Mouse (Mus musculus): ENCODE measurements around the gene Cpsf6. TPM values are rescaled to one million over a fixed set of nuclear protein-coding genes. Genes with fewer than 3 reads are reported as not detected.

Gene Cpsf6
- polyA plus RNA-seq (2014; fragmentation: Nextera tagmentation; extraction: Ambion mirVana): 173 and 185 TPM in 2 replicates

DNA sequence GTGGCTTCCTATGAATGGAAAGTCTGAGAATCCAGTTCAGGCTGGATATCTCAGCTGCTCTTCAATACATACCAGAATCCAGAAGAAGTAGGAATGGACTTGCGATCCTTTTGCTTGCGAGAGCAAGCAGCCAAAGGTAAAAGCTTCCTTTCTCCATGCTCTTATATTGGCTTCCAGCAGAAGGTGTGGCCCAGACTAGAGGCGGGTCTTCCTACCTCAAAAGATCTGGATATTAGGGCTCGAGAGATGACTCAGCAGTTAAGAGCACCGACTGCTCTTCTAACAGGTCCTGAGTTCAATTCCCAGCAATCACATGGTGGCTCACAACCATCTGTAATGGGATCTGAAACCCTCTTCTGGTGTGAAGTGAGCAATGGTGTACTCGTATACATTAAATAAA, at the start of gene Cpsf6:
TSS of gene Cpsf6 (minus strand) at position 108 of the 400 bp plus-strand sequence.
- WGBS: 80% methylated on average over 6 of the region's 6 CpGs
- no peak for ATAC-seq (ENCODE audit: insufficient number of reproducible peaks, insufficient read depth, low FRiP score, low read depth)
- no peaks in the 10 kb centered on the region for H3K4me1 ChIP-seq (ENCODE audit: control insufficient read depth, insufficient read depth, low read length)
- H3K27ac ChIP-seq (ENCODE audit: low read length): no peak within 1 kb of the TSS
- no peaks in the 10 kb centered on the region for H3K36me3 ChIP-seq (ENCODE audit: control insufficient read depth, insufficient read depth, low read length)
- H3K9ac ChIP-seq (replicated peaks; ENCODE audit: low read depth, low read length): no peak within 1 kb of the TSS
- H3K27me3 ChIP-seq (ENCODE audit: control insufficient read depth, insufficient read depth, low read length): no peaks in the 10 kb centered on the region
- no peaks in the 10 kb centered on the region for H3K9me3 ChIP-seq (ENCODE audit: control insufficient read depth, low read depth, low read length)
- H3K4me2 ChIP-seq (replicated peaks; ENCODE audit: low read depth, low read length): no peak within 1 kb of the TSS
- no peak within 1 kb of the TSS for H3K4me3 ChIP-seq (ENCODE audit: low read depth, low read length)

DNA sequence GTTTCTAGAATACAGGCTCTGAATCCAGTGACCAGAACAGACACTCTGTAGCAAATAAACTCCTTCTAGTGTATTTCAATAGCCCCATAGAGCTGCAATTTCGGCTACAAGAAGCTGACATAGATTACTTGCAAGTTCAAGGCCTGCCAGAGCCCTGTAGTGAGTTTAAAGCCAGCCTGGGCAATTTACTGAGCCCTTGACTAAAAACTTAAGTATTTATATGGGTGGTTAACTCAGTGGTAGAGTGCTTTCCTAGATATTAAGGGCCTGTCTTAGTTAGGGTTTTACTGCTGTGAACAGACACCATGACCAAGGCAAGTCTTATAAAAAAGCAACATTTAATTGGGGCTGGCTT, 46.8 kb upstream of the Cpsf6 start:
- Histone ChIP-seq H3K4me1 (ENCODE audit: control insufficient read depth, insufficient read depth, low read length) (no peaks in the 10 kb centered on the region), H3K9me3 (ENCODE audit: control insufficient read depth, low read depth, low read length) (no peaks in the 10 kb centered on the region), H3K36me3 (ENCODE audit: control insufficient read depth, insufficient read depth, low read length) (no peaks in the 10 kb centered on the region), H3K9ac (replicated peaks; ENCODE audit: low read depth, low read length) (no peak overlapping the region), H3K4me2 (replicated peaks; ENCODE audit: low read depth, low read length) (no peak overlapping the region), H3K27me3 (ENCODE audit: control insufficient read depth, insufficient read depth, low read length) (no peaks in the 10 kb centered on the region), H3K4me3 (ENCODE audit: low read depth, low read length) (no peak overlapping the region), H3K27ac (ENCODE audit: low read length) (no peak overlapping the region)
- no peak for ATAC-seq (ENCODE audit: insufficient number of reproducible peaks, insufficient read depth, low FRiP score, low read depth)
- 85% methylated on average over 1 of the region's 1 CpGs for WGBS

DNA sequence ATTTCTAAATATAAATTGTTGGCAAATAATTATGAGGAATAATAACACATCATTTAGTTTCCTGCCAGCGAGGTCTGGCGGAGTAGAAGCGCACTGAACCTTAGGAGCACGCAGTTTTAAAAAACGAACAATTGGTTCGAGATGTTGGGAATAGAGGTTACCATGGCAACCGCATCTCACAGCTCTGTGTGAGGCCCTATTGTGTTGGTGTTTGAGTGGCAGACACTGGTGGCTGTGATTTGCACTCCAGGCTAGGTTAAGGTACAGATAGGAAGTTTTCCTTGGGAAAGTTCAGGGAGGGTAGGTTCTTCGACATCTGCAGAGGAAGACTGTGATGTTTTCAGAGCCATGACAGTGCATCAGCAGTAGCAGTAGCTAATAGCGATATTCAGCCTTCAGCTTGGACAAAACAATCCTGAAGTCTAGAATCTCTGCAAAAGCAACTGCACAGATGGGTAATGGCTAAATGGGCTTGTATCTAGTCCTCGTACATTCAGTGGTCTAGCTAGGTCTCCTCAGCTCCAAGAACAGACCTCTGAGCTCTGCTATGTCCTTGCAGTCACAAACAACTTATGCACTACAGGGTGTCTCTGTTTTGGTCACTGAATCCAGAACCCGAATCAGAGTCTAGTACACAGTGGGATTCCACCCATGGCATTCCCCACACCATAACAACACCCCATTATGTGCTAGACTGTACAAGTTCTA, 46.2 kb upstream of the Cpsf6 start:
- Histone ChIP-seq H3K9ac (replicated peaks; ENCODE audit: low read depth, low read length) (no peak overlapping the region), H3K4me1 (ENCODE audit: control insufficient read depth, insufficient read depth, low read length) (no peaks in the 10 kb centered on the region), H3K9me3 (ENCODE audit: control insufficient read depth, low read depth, low read length) (no peaks in the 10 kb centered on the region), H3K27ac (ENCODE audit: low read length) (no peak overlapping the region), H3K27me3 (ENCODE audit: control insufficient read depth, insufficient read depth, low read length) (no peaks in the 10 kb centered on the region), H3K4me3 (ENCODE audit: low read depth, low read length) (no peak overlapping the region), H3K36me3 (ENCODE audit: control insufficient read depth, insufficient read depth, low read length) (no peaks in the 10 kb centered on the region), H3K4me2 (replicated peaks; ENCODE audit: low read depth, low read length) (no peak overlapping the region)
- 51% methylated on average over 11 of the region's 11 CpGs for WGBS
- ATAC-seq (ENCODE audit: insufficient number of reproducible peaks, insufficient read depth, low FRiP score, low read depth): no peak

DNA sequence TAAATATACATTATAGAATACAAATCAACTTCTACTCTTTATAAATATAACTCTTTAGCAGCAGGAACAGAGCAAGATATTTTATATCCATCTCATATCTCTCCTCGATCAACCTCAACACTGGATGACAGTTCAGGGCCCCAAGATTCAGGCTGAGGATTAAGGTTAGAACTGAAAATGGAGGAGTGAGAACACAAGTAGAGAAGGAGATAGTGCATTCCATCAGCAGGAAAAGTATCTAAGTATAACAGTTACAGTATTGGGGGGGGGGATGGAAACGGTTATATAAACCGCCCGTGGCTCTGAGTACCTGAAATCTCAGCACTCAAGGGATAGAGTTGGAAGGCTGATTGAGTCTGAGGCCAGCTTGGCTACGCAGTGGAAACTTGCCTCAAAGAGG, 45.2 kb upstream of the Cpsf6 start:
- Histone ChIP-seq H3K27me3 (ENCODE audit: control insufficient read depth, insufficient read depth, low read length) (no peaks in the 10 kb centered on the region), H3K9ac (replicated peaks; ENCODE audit: low read depth, low read length) (no peak overlapping the region), H3K4me2 (replicated peaks; ENCODE audit: low read depth, low read length) (no peak overlapping the region), H3K4me3 (ENCODE audit: low read depth, low read length) (no peak overlapping the region), H3K9me3 (ENCODE audit: control insufficient read depth, low read depth, low read length) (no peaks in the 10 kb centered on the region), H3K27ac (ENCODE audit: low read length) (no peak overlapping the region), H3K36me3 (ENCODE audit: control insufficient read depth, insufficient read depth, low read length) (no peaks in the 10 kb centered on the region), H3K4me1 (ENCODE audit: control insufficient read depth, insufficient read depth, low read length) (no peaks in the 10 kb centered on the region)
- ATAC-seq (ENCODE audit: insufficient number of reproducible peaks, insufficient read depth, low FRiP score, low read depth): no peak
- WGBS: 83% methylated on average over 5 of the region's 5 CpGs

DNA sequence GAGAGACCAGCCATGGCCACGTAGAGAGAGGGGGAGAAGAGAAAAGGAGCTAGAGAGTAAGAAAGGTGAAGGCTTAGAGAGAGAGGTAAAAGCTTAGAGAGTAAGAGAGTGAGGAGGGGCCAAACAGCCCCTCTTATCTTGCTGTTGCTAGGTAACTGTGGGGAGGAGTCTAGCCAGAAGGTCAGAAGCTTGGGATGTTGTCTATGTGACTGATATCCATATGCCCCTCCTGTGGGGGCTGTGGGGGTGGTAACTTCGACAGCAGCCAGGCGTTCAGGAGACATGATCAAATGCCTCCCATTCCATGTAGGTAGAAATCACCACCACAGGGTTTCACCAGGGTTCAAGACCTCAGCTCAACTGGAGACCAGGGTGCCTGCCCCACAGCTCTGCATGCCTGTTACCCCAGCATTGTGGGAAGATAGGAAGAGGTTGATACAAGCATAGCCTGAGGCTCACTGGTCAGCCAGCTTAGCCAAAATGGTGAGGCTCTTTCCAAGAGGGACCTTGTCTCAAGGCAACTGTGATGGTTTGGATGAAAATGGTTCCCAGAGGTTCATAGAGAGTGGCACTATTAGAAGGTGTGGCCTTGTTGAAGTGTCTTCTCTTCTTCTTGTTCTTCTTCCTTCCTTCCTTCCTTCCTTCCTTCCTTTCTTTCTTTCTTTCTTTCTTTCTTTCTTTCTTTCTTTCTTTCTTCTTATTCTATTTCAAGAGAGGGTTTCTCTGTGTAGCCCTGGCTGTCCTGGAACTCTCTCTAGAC, 44.5 kb upstream of the Cpsf6 start:
- Histone ChIP-seq H3K4me3 (ENCODE audit: low read depth, low read length) (no peak overlapping the region), H3K9me3 (ENCODE audit: control insufficient read depth, low read depth, low read length) (no peaks in the 10 kb centered on the region), H3K4me2 (replicated peaks; ENCODE audit: low read depth, low read length) (no peak overlapping the region), H3K27ac (ENCODE audit: low read length) (no peak overlapping the region), H3K36me3 (ENCODE audit: control insufficient read depth, insufficient read depth, low read length) (no peaks in the 10 kb centered on the region), H3K4me1 (ENCODE audit: control insufficient read depth, insufficient read depth, low read length) (no peaks in the 10 kb centered on the region), H3K9ac (replicated peaks; ENCODE audit: low read depth, low read length) (no peak overlapping the region), H3K27me3 (ENCODE audit: control insufficient read depth, insufficient read depth, low read length) (no peaks in the 10 kb centered on the region)
- WGBS: 34% methylated on average over 3 of the region's 3 CpGs
- ATAC-seq (ENCODE audit: insufficient number of reproducible peaks, insufficient read depth, low FRiP score, low read depth): no peak

DNA sequence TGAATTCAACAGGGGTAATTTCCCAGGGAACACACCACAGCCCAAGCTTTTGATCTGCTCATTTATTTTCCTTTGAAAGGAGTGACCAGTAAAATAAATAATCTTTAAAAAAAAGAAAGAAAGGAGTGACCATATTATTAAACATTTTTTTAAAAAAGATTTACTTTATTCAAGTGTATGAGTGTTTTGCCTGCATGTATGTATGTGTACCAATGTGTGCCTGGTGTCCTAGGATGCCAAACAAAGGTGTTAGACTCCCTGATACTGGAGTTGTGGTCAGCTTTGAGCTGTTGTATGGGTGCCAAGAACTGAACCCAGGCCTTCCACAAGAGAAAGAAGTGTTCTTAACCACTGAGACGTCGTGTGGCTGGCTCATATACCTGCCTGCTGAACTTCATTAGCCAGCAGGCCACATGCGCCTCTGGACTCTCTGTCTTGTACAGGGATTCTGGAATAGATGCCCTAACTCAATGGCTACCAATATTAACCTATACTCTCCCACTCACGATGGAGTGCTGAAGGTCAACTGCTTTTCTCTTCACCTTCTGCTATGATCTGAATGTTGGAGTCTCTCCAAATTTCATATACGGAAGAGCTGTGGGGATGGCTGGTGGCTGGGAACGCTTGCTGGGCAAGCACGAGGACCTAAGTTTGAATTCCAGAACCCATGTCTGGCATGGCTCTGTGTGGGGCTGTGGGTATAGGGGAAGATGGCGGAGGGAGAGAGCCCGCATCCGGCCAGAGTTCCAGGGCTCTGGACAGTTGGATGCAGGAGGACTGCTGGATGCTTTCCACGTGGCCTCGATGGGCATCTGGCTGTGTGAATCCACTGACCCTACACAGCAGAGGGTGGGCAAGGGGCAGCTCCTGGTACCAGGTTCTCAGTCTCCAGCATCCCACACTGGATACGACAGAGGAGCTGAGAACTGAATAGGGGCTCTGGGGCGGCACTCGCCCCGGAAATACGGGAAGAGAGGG, 43.5 kb upstream of the Cpsf6 start:
- H3K36me3 ChIP-seq (ENCODE audit: control insufficient read depth, insufficient read depth, low read length): no peaks in the 10 kb centered on the region
- no peak overlapping the region for H3K9ac ChIP-seq (replicated peaks; ENCODE audit: low read depth, low read length)
- H3K27me3 ChIP-seq (ENCODE audit: control insufficient read depth, insufficient read depth, low read length): no peaks in the 10 kb centered on the region
- 84% methylated on average over 17 of the region's 17 CpGs for WGBS
- no peaks in the 10 kb centered on the region for H3K9me3 ChIP-seq (ENCODE audit: control insufficient read depth, low read depth, low read length)
- ATAC-seq (ENCODE audit: insufficient number of reproducible peaks, insufficient read depth, low FRiP score, low read depth): no peak
- no peak overlapping the region for H3K4me2 ChIP-seq (replicated peaks; ENCODE audit: low read depth, low read length)
- peaks cover 3% of the 10 kb centered on the region; the same call in 1 of the 2 replicates for H3K4me1 ChIP-seq (ENCODE audit: control insufficient read depth, insufficient read depth, low read length)
- no peak overlapping the region for H3K4me3 ChIP-seq (ENCODE audit: low read depth, low read length)
- no peak overlapping the region for H3K27ac ChIP-seq (ENCODE audit: low read length)

DNA sequence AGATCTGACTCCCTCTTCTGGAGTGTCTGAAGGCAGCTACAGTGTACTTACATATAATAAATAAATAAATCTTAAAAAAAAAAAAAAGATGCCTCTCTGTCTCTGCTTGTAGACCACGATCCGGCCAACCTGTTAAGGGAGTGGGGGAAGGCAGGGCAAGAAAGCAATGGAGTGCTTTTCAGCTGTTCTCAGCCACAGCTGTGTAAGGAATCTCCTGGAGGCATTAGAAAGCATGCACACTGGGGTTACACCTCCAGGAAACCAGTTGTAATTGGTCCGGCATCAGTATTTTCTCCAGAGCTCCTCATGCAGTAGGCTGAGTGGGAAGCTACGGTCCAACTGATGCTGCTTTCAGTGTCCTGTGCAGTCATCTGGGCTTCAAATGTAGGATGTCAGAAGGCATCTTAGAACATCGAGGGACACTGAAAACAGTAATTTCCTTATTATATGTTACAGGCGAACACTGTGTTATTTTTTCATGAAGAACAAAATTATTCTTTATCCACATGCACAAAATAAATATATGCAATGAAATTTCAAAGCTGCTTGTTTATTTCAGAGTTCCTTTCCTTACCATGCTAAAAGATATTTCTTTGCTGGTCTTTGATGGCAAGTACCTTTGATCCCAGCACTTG, 42.5 kb upstream of the Cpsf6 start:
- Histone ChIP-seq H3K9ac (replicated peaks; ENCODE audit: low read depth, low read length) (no peak overlapping the region), H3K36me3 (ENCODE audit: control insufficient read depth, insufficient read depth, low read length) (no peaks in the 10 kb centered on the region), H3K4me1 (ENCODE audit: control insufficient read depth, insufficient read depth, low read length) (peaks cover 3% of the 10 kb centered on the region; the same call in 1 of the 2 replicates), H3K9me3 (ENCODE audit: control insufficient read depth, low read depth, low read length) (no peaks in the 10 kb centered on the region), H3K27ac (ENCODE audit: low read length) (no peak overlapping the region), H3K4me2 (replicated peaks; ENCODE audit: low read depth, low read length) (no peak overlapping the region), H3K4me3 (ENCODE audit: low read depth, low read length) (no peak overlapping the region), H3K27me3 (ENCODE audit: control insufficient read depth, insufficient read depth, low read length) (no peaks in the 10 kb centered on the region)
- ATAC-seq (ENCODE audit: insufficient number of reproducible peaks, insufficient read depth, low FRiP score, low read depth): no peak
- 79% methylated on average over 6 of the region's 6 CpGs for WGBS
